Mouse (Mus musculus) cortical plate, adult 2 months (tissue): Measurements from ENCODE around the gene Il1rap. TPM values are rescaled to one million over a fixed set of nuclear protein-coding genes. Genes with fewer than 3 reads are reported as not detected.

Experiments used
- H3K27ac ChIP-seq: fragments of 200-500 bp; 2 replicates; pipeline ENCODE4 v1.5.1; 2012; ENCODE audit warnings: low read length, control low read depth, inconsistent platforms; ENCODE audit not compliant: insufficient read depth
- H3K4me1 ChIP-seq: fragments of 200-500 bp; 2 replicates; pipeline ENCODE4 v1.6.1; 2011; ENCODE audit warnings: low read length; ENCODE audit not compliant: control insufficient read depth, insufficient read depth
- H3K4me3 ChIP-seq: fragments of 200-500 bp; 2 replicates; pipeline ENCODE4 v1.5.1; 2011; ENCODE audit warnings: mild to moderate bottlenecking, low read length, control low read depth; ENCODE audit not compliant: insufficient read depth
- CTCF ChIP-seq: fragments of 200-500 bp; IDR thresholded peaks from 2 replicates; pipeline ENCODE4 v1.5.1; 2011; ENCODE audit warnings: mild to moderate bottlenecking, control low read depth, low read length; ENCODE audit not compliant: insufficient read depth; ENCODE audit errors: extremely low read depth
- POLR2A ChIP-seq: fragments of 200-500 bp; IDR thresholded peaks from 2 replicates; pipeline ENCODE4 v1.6.1; 2011; ENCODE audit warnings: mild to moderate bottlenecking, low read length, control low read depth; ENCODE audit not compliant: insufficient read depth; ENCODE audit errors: extremely low read depth
- polyA plus RNA-seq: library from polyadenylated mRNA; depleted of rRNA; stranded (reverse); fragments of >200 nt; gene quantifications from 2 replicates; pipeline ENCODE4 v1.2.3, GENCODE M21; 2012

Gene Il1rap
- polyA plus RNA-seq, 1 experiment = 28.0 TPM

GRCm38 (mm10) chr16:26608003-26608402, 26.5 kb downstream of the Il1rap start:
- no peak overlapping the region for H3K27ac ChIP-seq
- H3K4me1 ChIP-seq = peaks cover 2% of the 10 kb centered on the region; the same call in 1 of the 2 replicates
- no peak overlapping the region for H3K4me3 ChIP-seq
- no peak for TF ChIP-seq CTCF
- no peak for TF ChIP-seq POLR2A

DNA sequence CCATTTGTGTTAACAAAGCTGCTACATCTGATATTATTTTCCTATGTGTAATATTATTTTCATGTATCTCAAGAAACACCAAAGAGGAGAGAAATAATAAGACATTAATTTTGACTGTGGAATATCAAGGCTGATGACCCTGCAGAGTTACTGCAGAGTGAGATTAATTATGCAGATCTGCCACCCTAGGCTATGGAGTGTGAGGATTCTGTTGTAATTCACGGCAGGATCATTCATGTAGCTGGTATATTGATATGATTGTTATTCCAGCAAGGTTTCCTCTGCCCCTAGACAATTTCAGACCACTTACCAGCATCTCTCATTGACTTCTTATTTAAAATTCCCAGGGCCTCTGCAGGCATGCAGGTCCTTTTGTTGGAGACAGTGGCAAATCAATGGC, 29.0 kb downstream of the Il1rap start:
- TF ChIP-seq POLR2A = no peak
- no peak for TF ChIP-seq CTCF
- H3K4me3 ChIP-seq = no peak overlapping the region
- H3K4me1 ChIP-seq = no peaks in the 10 kb centered on the region; the same call in 1 of the 2 replicates
- no peak overlapping the region for H3K27ac ChIP-seq

- H3K4me3 ChIP-seq = no peak overlapping the region
- no peaks in the 10 kb centered on the region; the same call in 1 of the 2 replicates for H3K4me1 ChIP-seq
- no peak overlapping the region for H3K27ac ChIP-seq
- TF ChIP-seq POLR2A (no peak), CTCF (no peak)
These were observed 31.2 kb downstream of the Il1rap start for GRCm38 (mm10) chr16:26612499-26613220.

DNA sequence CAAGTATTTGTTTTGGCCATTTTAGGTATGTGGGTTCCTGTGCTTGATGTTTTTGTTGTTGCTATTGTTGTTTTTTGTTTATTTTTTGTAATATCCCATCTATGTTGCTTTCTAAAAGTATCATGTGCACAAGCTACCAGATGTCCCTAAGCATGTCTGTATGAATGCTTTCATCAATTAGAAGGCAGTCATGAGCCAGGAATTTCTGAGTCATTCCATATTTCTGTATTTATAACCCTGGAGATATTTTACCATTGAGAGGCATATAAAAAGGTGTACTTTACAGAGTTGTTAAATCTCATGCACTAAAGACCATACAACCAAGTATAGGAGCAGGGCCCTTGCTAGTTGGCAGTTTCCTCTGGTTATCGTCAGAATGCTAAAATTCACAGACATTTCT, 41.6 kb downstream of the Il1rap start:
- TF ChIP-seq POLR2A (no peak), CTCF (no peak)
- no peak overlapping the region for H3K4me3 ChIP-seq
- no peak overlapping the region for H3K27ac ChIP-seq
- H3K4me1 ChIP-seq = 0 out of 2 replicates have a peak, but pooled peaks cover 2% of the 10 kb centered on the region

DNA sequence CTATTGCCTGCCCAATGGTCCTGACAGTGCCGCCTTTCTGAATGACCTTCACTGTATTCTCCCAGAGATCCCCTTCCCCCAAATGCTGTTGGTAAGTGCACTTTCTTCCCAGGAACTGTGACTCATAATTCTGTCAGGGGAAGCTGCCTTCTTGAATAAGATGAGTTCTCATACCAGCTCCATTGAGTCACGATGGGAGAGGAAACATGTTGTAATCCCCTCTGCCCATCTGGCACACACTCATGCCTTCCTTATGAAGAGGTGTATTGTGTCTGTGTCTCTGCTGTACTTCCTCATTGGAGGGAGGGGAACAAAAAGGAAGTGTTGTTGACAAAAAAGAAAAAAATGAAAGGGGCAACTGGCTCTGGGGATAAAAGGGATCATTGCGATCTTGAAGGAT, 44.6 kb downstream of the Il1rap start:
- Histone ChIP-seq H3K4me1 (peaks cover 2% of the 10 kb centered on the region; the same call in 1 of the 2 replicates), H3K4me3 (no peak overlapping the region), H3K27ac (no peak overlapping the region)
- TF ChIP-seq CTCF (no peak), POLR2A (no peak)

DNA sequence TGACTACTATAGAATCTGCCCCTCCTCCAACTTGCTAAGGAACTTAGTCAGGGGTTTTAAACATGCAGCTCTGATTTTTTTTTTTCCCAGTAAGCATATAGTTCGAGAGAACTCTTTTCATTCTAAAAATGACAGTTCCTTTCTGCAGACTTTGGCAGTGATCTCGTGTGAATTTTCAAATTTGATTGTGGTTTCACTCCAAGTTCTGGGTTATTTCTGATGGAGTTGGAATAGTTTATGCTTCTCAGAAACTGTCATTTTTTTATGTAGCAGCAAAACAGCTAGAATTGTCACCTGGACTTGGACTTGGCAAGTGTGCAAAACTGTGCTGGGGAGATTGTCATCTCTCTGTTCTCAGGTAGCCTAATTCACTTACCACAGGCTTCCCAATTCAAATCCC, 53.3 kb downstream of the Il1rap start:
- TF ChIP-seq CTCF = no peak
- TF ChIP-seq POLR2A = no peak
- H3K27ac ChIP-seq = no peak overlapping the region

DNA sequence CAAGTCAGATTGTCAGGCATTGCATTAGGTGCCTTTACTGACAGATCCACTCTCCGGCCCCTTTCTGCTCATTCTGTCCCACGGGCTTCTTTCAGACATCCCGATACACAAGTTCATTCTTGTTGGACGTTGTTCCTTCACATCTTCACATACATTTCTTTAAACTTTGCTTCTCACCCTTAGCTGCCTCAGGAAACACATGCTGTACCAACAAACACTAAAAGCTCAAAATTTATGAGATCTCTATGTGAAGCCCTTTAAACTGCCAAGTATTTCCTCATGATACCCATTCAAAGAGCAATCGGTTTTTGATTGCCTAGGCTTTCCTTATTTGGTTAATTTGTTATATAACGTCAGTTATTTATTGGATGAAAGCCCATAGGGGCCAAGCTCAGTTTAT, 61.6 kb downstream of the Il1rap start:
- TF ChIP-seq CTCF (no peak), POLR2A (no peak)
- Histone ChIP-seq H3K4me3 (no peak overlapping the region), H3K27ac (no peak overlapping the region), H3K4me1 (peaks cover 4% of the 10 kb centered on the region; the same call in 1 of the 2 replicates)

More for the DNA sequence above, 53.3 kb downstream of the Il1rap start:
- Histone ChIP-seq H3K4me3 (no peak overlapping the region), H3K4me1 (no peaks in the 10 kb centered on the region; the same call in none of the 2 replicates)

GRCm38 (mm10) chr16:26646066-26646465, 64.6 kb downstream of the Il1rap start:
- Histone ChIP-seq H3K27ac (no peak overlapping the region), H3K4me1 (peaks cover 4% of the 10 kb centered on the region; the same call in 1 of the 2 replicates), H3K4me3 (no peak overlapping the region)
- TF ChIP-seq POLR2A (no peak), CTCF (no peak)

DNA sequence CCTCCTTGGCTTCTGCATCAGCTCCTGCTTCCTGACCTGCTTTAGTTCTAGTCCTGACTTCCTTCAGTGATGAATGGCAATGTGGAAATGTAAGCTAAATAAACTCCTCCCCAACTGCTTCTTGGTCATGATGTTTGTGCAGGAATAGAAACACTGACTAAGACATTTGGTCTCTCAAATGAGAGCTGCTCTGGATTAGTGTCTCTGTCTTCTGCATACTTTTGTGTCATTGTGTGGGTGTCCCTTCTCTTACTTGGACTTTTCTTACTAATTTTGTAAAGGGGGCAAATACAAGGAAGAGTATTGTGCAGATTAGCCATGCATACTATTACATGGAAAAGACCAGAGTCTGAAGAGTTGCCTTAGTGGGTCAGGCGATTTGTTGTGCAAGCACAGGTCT, 65.5 kb downstream of the Il1rap start:
- Histone ChIP-seq H3K4me3 (no peak overlapping the region), H3K4me1 (peaks cover 4% of the 10 kb centered on the region; the same call in 1 of the 2 replicates), H3K27ac (no peak overlapping the region)
- no peak for TF ChIP-seq POLR2A
- no peak for TF ChIP-seq CTCF

DNA sequence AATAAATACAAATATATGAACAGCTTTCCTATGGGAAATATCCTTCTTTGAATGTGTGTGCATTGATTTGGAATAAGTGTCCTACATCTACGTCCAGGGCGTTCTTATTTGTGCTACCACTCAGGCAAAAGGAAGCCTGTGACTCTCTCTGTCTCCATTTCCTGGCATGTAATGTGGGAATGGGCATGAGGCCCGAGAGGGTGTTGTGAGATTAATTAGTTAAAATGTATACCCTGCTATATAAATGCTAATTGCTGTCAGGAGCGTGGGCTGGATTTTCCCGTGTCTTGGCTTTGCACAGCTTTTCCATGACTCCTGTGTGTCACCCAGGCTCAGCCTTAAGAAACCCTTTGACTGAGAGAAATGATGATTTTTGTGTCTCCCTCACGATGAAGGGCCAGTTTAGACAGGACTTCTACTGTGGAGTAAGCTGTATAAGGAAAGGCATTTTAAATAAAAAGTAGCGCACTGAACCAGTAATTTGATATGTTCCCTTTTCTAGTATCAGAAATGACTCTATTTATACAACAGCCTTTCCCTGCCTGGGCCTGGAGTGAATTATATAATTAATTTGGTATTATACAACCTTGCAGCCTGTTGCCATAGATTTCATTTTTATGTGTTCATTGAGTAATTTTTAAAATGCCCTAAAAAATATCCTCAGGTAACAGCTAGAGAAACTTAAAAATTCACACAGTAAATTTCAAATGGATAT, 81.4 kb downstream of the Il1rap start:
- TF ChIP-seq CTCF = no peak
- TF ChIP-seq POLR2A = no peak
- no peak overlapping the region for H3K27ac ChIP-seq
- no peak overlapping the region for H3K4me3 ChIP-seq
- H3K4me1 ChIP-seq = 0 out of 2 replicates have a peak, but pooled peaks cover 1% of the 10 kb centered on the region
